Mouse (Mus musculus) erythroid progenitor cell, adult 5-6 weeks (primary cell): ENCODE measurements at regions not wholly inside any gene's neighbourhood (a gene's known extent, or its start where the extent isn't known, plus 50 kb on each side); places are given as distances from the start of the nearest gene placed in this dataset.

ENCODE experiments used
- ATAC-seq: replicated peaks from 2 replicates; pipeline ENCODE4 v1.8.0; 2016; ENCODE audit warnings: moderate number of reproducible peaks, mild to moderate bottlenecking, moderate TSS enrichment, inconsistent platforms; ENCODE audit not compliant: poor library complexity, low FRiP score, severe bottlenecking

DNA sequence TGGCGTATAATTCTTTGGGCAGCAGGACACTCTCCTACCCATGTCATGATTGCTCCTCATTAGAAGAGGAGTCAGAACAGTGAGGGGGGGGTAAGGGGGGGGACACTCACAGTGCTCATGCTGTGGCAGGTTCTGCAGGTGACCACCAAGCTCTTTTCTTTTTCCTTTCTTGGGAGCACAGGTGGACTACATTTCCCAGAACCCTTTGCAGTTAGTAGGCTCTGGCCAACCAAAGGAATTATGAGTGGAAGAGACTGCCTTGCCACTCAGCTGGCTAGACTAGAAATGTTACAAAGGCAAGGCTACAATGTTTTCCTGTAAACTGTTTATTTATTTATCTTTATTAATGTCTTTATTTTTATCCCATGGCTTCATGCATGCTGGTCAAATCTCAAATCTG lies 53.6 kb upstream of the Ifnlr1 start:
- no peak for ATAC-seq

DNA sequence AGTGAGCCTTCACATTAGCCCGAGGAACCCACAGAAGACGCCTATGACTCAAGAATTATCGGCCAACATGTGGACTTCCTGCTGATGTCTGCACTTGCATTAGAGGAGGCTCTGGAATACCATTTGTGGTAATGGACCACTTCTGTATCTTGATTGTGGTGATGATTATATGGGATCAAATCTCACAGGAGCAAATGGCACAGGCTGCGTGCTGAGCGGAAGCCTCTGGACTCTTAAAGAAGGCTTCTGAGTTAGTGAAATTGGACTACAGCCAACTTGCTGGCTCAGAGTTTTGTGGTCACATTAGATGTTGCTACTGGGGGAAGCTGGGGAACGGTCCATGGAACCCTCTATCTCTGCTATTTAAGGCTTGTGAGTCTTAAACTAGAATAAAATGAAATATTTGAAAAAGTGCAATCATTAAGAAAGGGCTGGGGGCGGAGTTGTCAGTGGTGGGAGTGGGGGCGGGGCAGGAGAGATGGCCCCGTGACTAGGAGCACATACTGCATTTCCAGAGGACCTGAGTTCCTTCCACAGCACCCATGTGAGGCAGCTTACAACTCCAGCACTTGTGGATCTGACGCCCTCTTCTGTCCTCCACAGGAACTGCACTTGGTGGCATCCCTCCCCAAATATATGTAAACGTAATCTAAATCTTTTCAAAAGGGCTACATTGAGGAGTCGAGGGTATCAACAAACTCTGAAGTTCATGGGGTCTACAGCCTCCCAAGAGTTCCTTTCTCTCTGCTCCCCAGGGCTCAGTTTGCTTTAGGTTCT lies 56.1 kb upstream of the Ifnlr1 start:
- no peak for ATAC-seq

DNA sequence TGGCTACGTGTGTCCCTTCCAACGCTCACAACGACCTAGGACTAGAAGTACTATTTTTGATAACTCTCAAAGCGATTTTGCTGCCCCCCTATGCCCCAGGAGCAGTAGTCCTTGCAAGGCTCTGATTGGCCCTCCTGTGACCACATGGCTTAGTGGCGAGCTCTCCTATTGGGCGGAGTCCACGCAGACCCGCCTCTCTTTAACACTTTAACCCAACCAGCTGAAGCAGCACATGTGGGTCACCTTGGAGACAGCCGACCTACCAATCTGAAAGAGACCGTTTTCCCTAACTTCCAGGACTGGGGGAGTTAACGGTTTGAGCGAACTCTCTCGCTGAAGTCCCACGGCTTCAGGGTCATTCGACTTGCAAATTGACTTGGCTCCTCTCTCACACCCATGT lies 53.0 kb upstream of the Grhl3 start:
- ATAC-seq: no peak

DNA sequence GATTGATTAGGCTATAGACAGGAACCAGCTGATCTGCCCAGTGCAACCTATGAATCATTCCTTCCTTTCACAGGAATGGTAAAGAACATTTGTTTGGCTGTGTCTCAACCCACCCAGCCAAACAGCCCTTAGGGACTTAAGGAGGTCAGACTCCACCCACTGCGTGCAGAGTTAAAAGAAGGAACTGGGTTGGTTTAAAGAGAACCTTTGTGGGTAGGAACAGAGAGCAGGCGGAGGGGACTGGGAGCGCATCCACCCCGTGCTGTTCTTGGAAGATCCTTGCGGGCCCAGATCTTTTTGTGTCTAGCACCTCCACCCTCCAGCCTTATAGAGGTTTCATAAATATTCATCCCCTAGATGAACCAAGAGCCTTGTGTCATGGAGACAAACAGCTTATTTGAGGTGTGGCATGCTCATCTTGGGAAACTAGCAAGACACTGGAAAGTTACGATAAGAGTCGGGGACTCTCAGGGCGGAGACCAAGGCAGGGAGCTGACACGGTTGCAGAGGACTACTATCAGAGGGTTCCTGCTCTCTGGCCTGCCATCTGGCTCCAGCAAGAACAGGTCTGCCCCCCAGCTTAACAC lies 49.8 kb upstream of the Grhl3 start:
- ATAC-seq: peak; percentile 94
